Mouse (Mus musculus) heart, postnatal 0 days (tissue): ENCODE results near the gene Gm10490. TPM values are rescaled to one million over a fixed set of nuclear protein-coding genes. Genes with fewer than 3 reads are reported as not detected.
"Not testable (repeated sequence)": the region's sequence is repeated elsewhere in the genome, so short reads cannot be mapped to it uniquely, and the experiment has no call there.

ENCODE experiments used
- ATAC-seq: fragments of 200-750 bp; cut with Nextera tagmentation; 2 replicates; pipeline ENCODE4 v1.8.0; 2017; ENCODE audit warnings: low read depth, moderate number of reproducible peaks, moderate library complexity; ENCODE audit not compliant: insufficient read depth
- DNase-seq: peaks from one replicate; pipeline ENCODE4 v3.0.0-alpha.2; 2016; ENCODE audit warnings: low spot score
- H3K27ac ChIP-seq: fragments of 300-500 bp; sonication (generic); 2 replicates; pipeline ENCODE4 v1.5.1; 2014; ENCODE audit warnings: low read depth, mild to moderate bottlenecking
- H3K27me3 ChIP-seq: fragments of 300-500 bp; sonication (generic); 2 replicates; pipeline ENCODE4 v1.6.1; 2014; ENCODE audit warnings: low read length, mixed read lengths; ENCODE audit not compliant: control insufficient read depth, insufficient read depth
- H3K36me3 ChIP-seq: fragments of 300-500 bp; sonication (generic); replicated peaks from 2 replicates; pipeline ENCODE4 v1.6.1; 2014; ENCODE audit warnings: low read length, mixed read lengths; ENCODE audit not compliant: control insufficient read depth, insufficient read depth
- H3K4me1 ChIP-seq: fragments of 300-500 bp; sonication (generic); 2 replicates; pipeline ENCODE4 v1.6.1; 2014; ENCODE audit warnings: antibody characterized with exemption; ENCODE audit not compliant: control insufficient read depth, insufficient read depth
- H3K4me2 ChIP-seq: fragments of 300-500 bp; sonication (generic); 2 replicates; pipeline ENCODE4 v1.6.1; 2014; ENCODE audit warnings: low read depth, mild to moderate bottlenecking, low read length, moderate library complexity
- H3K4me3 ChIP-seq: fragments of 300-500 bp; sonication (generic); 2 replicates; pipeline ENCODE4 v1.5.1; 2014; ENCODE audit warnings: low read depth, low read length
- H3K9ac ChIP-seq: fragments of 300-500 bp; sonication (generic); replicated peaks from 2 replicates; pipeline ENCODE4 v1.6.1; 2014; ENCODE audit warnings: low read depth, low read length, mixed read lengths
- H3K9me3 ChIP-seq: fragments of 300-500 bp; sonication (generic); replicated peaks from 2 replicates; pipeline ENCODE4 v1.6.1; 2016; ENCODE audit warnings: low read length; ENCODE audit not compliant: control insufficient read depth
- CTCF ChIP-seq: IDR thresholded peaks from 2 replicates; pipeline ENCODE4 v1.5.1; 2016; ENCODE audit warnings: antibody characterized with exemption, control low read depth, low read depth
- EP300 ChIP-seq: IDR thresholded peaks from 2 replicates; pipeline ENCODE4 v1.6.1; 2016; ENCODE audit warnings: antibody characterized with exemption, low read depth
- WGBS: fragments of 180-500 bp; shearing (Covaris S2); extraction: QIAGEN DNeasy Blood & Tissue Kit; methylation state at CpG from one replicate; pipeline ENCODE4 v1.1.7; 2014; 5-methylcytosine and 5-hydroxymethylcytosine counted together
- polyA plus RNA-seq: library from polyadenylated mRNA; unstranded; fragments of >200 nt; fragmentation: Nextera tagmentation; extraction: Ambion mirVana; gene quantifications from 2 replicates; pipeline ENCODE4 v1.2.1, GENCODE M21; 2015
- total RNA-seq: library from RNA; depleted of rRNA; stranded (reverse); fragments of >200 nt; gene quantifications from 2 replicates; pipeline ENCODE4 v1.2.3, GENCODE M21; 2014; ENCODE audit warnings: low replicate concordance

Gm10490 gene
- total and polyA plus RNA-seq, 2 experiments from 2014 or later: not detected

- Histone ChIP-seq H3K4me1 (no peaks in the 10 kb centered on the region), H3K9me3 (no peaks in the 10 kb centered on the region), H3K4me2 (no peak overlapping the region), H3K4me3 (no peak overlapping the region), H3K9ac (no peak overlapping the region), H3K36me3 (0 out of 2 replicates have a peak, but pooled peaks cover 9% of the 10 kb centered on the region), H3K27me3 (no peaks in the 10 kb centered on the region), H3K27ac (no peak overlapping the region)
- ATAC-seq (no peak; the same call in 1 of the 2 replicates), DNase-seq (no peak)
- no peak for TF ChIP-seq EP300
- TF ChIP-seq CTCF: peak; percentile 27; the same call in 1 of the 2 replicates
- 51% methylated on average over 6 of the region's 6 CpGs for WGBS
These were observed 1.1 kb downstream of the Gm10490 start for GRCm38 (mm10) chrX:7910473-7910872.

GRCm38 (mm10) chrX:7915669-7916068 lies 6.3 kb downstream of the Gm10490 start:
- DNase-seq: not testable (repeated sequence)
- WGBS: 11% methylated on average over 3 of the region's 3 CpGs

DNA sequence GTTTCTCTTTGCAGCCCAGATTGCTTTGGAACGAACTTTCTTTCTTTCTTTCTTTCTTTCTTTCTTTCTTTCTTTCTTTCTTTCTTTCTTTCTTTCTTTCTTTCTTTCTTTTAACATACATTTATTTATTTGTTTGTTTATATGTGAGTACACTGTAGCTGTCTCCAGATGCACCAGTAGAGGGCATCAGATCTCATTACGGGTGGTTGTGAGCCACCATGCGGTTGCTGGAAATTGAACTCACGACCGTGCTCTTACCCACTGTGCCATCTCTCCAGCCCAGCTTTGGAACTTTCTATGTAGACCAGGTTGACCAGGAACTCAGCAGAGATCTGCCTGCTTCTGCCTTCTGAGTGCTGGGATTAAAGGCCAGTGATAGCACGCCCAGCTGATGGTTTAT lies 8.6 kb downstream of the Gm10490 start:
- not testable (repeated sequence) for H3K9ac ChIP-seq, H3K27ac ChIP-seq, H3K9me3 ChIP-seq, DNase-seq, H3K4me3 ChIP-seq, H3K4me2 ChIP-seq, H3K4me1 ChIP-seq, H3K36me3 ChIP-seq, ATAC-seq
- WGBS: 65% methylated on average over 6 of the region's 6 CpGs
- H3K27me3 ChIP-seq: peaks cover 33% of the 10 kb centered on the region

More at GRCm38 (mm10) chrX:7915669-7916068, 6.3 kb downstream of the Gm10490 start:
- H3K27ac ChIP-seq, H3K9me3 ChIP-seq, H3K36me3 ChIP-seq, H3K4me1 ChIP-seq, H3K9ac ChIP-seq, H3K4me2 ChIP-seq, H3K4me3 ChIP-seq: not testable (repeated sequence)
- ATAC-seq: 0 out of 2 replicates have a peak, but pooled peaks have one; percentile 57
- H3K27me3 ChIP-seq: peaks cover 14% of the 10 kb centered on the region

DNA sequence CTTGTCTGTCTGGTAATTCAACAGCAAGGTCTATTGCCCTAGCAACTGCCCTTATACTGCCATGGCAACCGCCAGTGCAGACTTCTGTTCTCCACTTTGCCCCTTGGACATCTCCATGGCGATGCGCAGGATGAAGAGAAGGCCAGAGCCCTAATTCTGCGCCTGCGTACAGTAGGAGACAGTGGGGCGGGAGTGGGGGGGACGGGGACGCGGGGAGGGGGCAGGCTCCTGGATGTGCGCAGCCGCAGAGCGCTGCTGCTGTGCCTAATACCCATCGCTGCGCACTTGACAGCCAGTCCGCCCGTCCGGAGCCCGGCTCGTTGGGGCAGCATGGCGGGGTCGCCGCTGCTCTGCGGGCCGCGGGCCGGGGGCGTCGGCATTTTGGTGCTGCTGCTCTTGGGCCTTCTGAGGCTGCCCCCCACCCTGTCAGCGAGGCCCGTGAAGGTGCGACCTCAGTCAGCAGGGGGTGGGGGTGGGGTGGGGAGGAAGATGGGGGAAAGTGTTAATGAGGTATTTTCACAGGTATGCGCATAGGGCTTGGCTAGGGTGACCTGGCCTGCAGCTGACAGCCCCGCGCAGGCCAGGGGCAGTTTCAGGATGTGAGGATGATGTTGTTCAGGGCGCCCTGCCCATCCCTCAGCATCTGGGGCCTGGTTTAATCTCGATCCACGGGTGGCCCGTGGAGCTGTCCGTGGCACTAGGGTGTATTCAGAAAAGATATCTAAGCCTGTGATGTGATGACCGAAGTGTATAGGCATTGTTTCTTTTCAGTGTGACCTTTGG lies 10.4 kb downstream of the Gm10490 start, which contains the start of gene Pcsk1n:
TSS of gene Pcsk1n (plus strand) at position 222 of the 783 bp plus-strand sequence.
- Histone ChIP-seq H3K4me1 (no peaks in the 10 kb centered on the region), H3K36me3 (no peaks in the 10 kb centered on the region), H3K27me3 (peaks cover 45% of the 10 kb centered on the region), H3K9me3 (no peaks in the 10 kb centered on the region), H3K27ac (no peak within 1 kb of the TSS), H3K4me3 (no peak within 1 kb of the TSS), H3K9ac (no peak within 1 kb of the TSS), H3K4me2 (no peak within 1 kb of the TSS)
- TF ChIP-seq EP300 (no peak), CTCF (no peak)
- DNase-seq: no peak
- WGBS: 13% methylated on average over 36 of the region's 40 CpGs
- ATAC-seq: no peak

GRCm38 (mm10) chrX:7922032-7922431 lies 12.7 kb downstream of the Gm10490 start:
- no peak for ATAC-seq

GRCm38 (mm10) chrX:7926266-7926665 lies 16.9 kb downstream of the Gm10490 start:
- DNase-seq (no peak), ATAC-seq (no peak)
- Histone ChIP-seq H3K27ac (no peak overlapping the region), H3K4me1 (no peaks in the 10 kb centered on the region), H3K4me3 (no peak overlapping the region), H3K27me3 (peaks cover 41% of the 10 kb centered on the region), H3K9me3 (no peaks in the 10 kb centered on the region), H3K9ac (no peak overlapping the region), H3K36me3 (no peaks in the 10 kb centered on the region; the same call in 1 of the 2 replicates), H3K4me2 (no peak overlapping the region)
- no peak for TF ChIP-seq EP300
- TF ChIP-seq CTCF: no peak
- WGBS: 63% methylated on average over 6 of the region's 6 CpGs

More at GRCm38 (mm10) chrX:7922032-7922431, 12.7 kb downstream of the Gm10490 start:
- no peaks in the 10 kb centered on the region for H3K4me1 ChIP-seq
- no peaks in the 10 kb centered on the region for H3K36me3 ChIP-seq
- H3K27ac ChIP-seq: no peak overlapping the region
- peak overlapping the region; percentile 33 for H3K4me3 ChIP-seq
- H3K4me2 ChIP-seq: peak overlapping the region; percentile 48
- TF ChIP-seq CTCF: no peak
- no peak overlapping the region for H3K9ac ChIP-seq
- H3K9me3 ChIP-seq: no peaks in the 10 kb centered on the region
- no peak for DNase-seq
- 7% methylated on average over 34 of the region's 48 CpGs for WGBS
- peaks cover 57% of the 10 kb centered on the region for H3K27me3 ChIP-seq
